Mouse (Mus musculus): ENCODE results near the gene Pmp22. TPM values are rescaled to one million over a fixed set of nuclear protein-coding genes. Genes with fewer than 3 reads are reported as not detected.

The Pmp22 gene
- polyA plus RNA-seq, 2 experiments: 4.2 to 12.4 TPM

DNA sequence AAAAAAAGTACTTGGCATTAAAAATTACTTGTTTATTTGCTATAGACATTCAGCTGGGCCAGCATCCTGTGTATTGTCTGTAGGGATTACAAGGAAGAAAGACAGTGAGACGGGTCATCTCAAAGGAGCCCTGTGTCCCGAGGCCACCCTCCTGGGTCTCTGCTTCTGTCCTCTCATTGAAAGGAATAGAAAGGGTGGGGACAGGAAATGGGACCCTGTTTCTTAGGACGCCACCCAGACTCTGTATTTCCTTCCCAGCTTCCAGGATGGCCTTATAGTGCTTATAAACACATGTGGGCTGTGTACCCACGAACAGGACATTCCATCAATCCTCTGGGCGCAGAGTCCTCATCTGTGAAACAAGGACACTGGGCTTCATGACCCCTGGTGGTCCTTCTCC, 36.5 kb upstream of the Pmp22 start:
- no peak overlapping the region for H3K4me3 ChIP-seq (ENCODE audit: insufficient read depth in 1 of 2, low read depth in 2 of 2, low read length in 2 of 2)
- 34% methylated on average over 5 of the region's 5 CpGs for WGBS (ENCODE audit: insufficient replicate concordance)
- no peak for TF ChIP-seq EP300 (IDR thresholded peaks at IDR 0.05; ENCODE audit: low read depth)
- no peak for TF ChIP-seq CTCF (IDR thresholded peaks at IDR 0.05; ENCODE audit: low read depth)
- DNase-seq (ENCODE audit: low read depth in 3 of 3, low spot score in 3 of 3): no peak
- no peak for ATAC-seq (ENCODE audit: insufficient read depth)
- H3K9me3 ChIP-seq (ENCODE audit: control insufficient read depth, low read length): no peaks in the 10 kb centered on the region
- no peak overlapping the region for H3K4me2 ChIP-seq (ENCODE audit: low read depth)
- H3K4me1 ChIP-seq (replicated peaks; ENCODE audit: control insufficient read depth in 2 of 2, insufficient read depth in 2 of 2, low read length in 1 of 2): no peaks in the 10 kb centered on the region
- no peak overlapping the region for H3K9ac ChIP-seq (replicated peaks)
- no peak overlapping the region for H3K27ac ChIP-seq
- no peaks in the 10 kb centered on the region for H3K27me3 ChIP-seq (ENCODE audit: control insufficient read depth, insufficient read depth, low read length)
- H3K36me3 ChIP-seq (replicated peaks; ENCODE audit: control insufficient read depth, insufficient read depth, low read depth): no peaks in the 10 kb centered on the region

DNA sequence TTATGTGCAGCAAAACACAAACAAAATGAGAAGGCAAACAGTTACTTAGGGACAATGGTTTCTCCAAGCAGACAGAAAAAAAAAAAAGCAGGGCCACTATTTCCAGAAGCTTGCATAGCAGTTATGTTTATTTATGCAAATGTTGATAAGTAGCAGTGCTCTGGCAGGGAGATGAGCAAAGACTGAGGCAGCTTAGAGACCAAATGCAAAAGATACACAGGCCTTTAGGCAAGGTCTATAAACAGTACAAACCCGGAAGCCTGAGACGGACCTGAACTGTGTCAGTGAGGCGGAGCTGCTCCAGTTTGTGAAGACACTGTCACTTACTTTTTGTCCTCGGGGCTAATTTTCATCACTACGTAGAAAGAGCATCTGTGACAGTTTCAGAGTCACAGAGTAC, 35.2 kb upstream of the Pmp22 start:
- no peak overlapping the region for H3K9ac ChIP-seq (replicated peaks)
- H3K4me1 ChIP-seq (replicated peaks; ENCODE audit: control insufficient read depth in 2 of 2, insufficient read depth in 2 of 2, low read length in 1 of 2): no peaks in the 10 kb centered on the region
- WGBS (ENCODE audit: insufficient replicate concordance): 57% methylated on average over 5 of the region's 5 CpGs
- no peak overlapping the region for H3K27ac ChIP-seq
- no peaks in the 10 kb centered on the region for H3K27me3 ChIP-seq (ENCODE audit: control insufficient read depth, insufficient read depth, low read length)
- H3K4me2 ChIP-seq (ENCODE audit: low read depth): no peak overlapping the region
- H3K9me3 ChIP-seq (ENCODE audit: control insufficient read depth, low read length): no peaks in the 10 kb centered on the region
- no peak for DNase-seq (ENCODE audit: low read depth in 3 of 3, low spot score in 3 of 3)
- TF ChIP-seq EP300 (IDR thresholded peaks at IDR 0.05; ENCODE audit: low read depth) (no peak), CTCF (IDR thresholded peaks at IDR 0.05; ENCODE audit: low read depth) (no peak)
- H3K36me3 ChIP-seq (replicated peaks; ENCODE audit: control insufficient read depth, insufficient read depth, low read depth): no peaks in the 10 kb centered on the region
- H3K4me3 ChIP-seq (ENCODE audit: insufficient read depth in 1 of 2, low read depth in 2 of 2, low read length in 2 of 2): no peak overlapping the region
- no peak for ATAC-seq (ENCODE audit: insufficient read depth)

- no peak for DNase-seq (ENCODE audit: low read depth in 3 of 3, low spot score in 3 of 3)
- Histone ChIP-seq H3K27ac (no peak overlapping the region), H3K9ac (replicated peaks) (no peak overlapping the region), H3K9me3 (ENCODE audit: control insufficient read depth, low read length) (no peaks in the 10 kb centered on the region), H3K36me3 (replicated peaks; ENCODE audit: control insufficient read depth, insufficient read depth, low read depth) (no peaks in the 10 kb centered on the region), H3K4me1 (replicated peaks; ENCODE audit: control insufficient read depth in 2 of 2, insufficient read depth in 2 of 2, low read length in 1 of 2) (no peaks in the 10 kb centered on the region), H3K27me3 (ENCODE audit: control insufficient read depth, insufficient read depth, low read length) (no peaks in the 10 kb centered on the region), H3K4me2 (ENCODE audit: low read depth) (no peak overlapping the region), H3K4me3 (ENCODE audit: insufficient read depth in 1 of 2, low read depth in 2 of 2, low read length in 2 of 2) (no peak overlapping the region)
- ATAC-seq (ENCODE audit: insufficient read depth): no peak
- no peak for TF ChIP-seq CTCF (IDR thresholded peaks at IDR 0.05; ENCODE audit: low read depth)
- TF ChIP-seq EP300 (IDR thresholded peaks at IDR 0.05; ENCODE audit: low read depth): no peak
- WGBS (ENCODE audit: insufficient replicate concordance): 61% methylated on average over 8 of the region's 8 CpGs
Measured at GRCm38 (mm10) chr11:63094496-63094895, 34.3 kb upstream of the Pmp22 start.

GRCm38 (mm10) chr11:63098016-63098415, 30.8 kb upstream of the Pmp22 start:
- no peak for TF ChIP-seq EP300 (IDR thresholded peaks at IDR 0.05; ENCODE audit: low read depth)
- TF ChIP-seq CTCF (IDR thresholded peaks at IDR 0.05; ENCODE audit: low read depth): no peak
- Histone ChIP-seq H3K9ac (replicated peaks) (no peak overlapping the region), H3K27ac (no peak overlapping the region), H3K9me3 (ENCODE audit: control insufficient read depth, low read length) (no peaks in the 10 kb centered on the region), H3K27me3 (ENCODE audit: control insufficient read depth, insufficient read depth, low read length) (no peaks in the 10 kb centered on the region), H3K4me3 (ENCODE audit: insufficient read depth in 1 of 2, low read depth in 2 of 2, low read length in 2 of 2) (no peak overlapping the region), H3K36me3 (replicated peaks; ENCODE audit: control insufficient read depth, insufficient read depth, low read depth) (no peaks in the 10 kb centered on the region), H3K4me2 (ENCODE audit: low read depth) (no peak overlapping the region), H3K4me1 (replicated peaks; ENCODE audit: control insufficient read depth in 2 of 2, insufficient read depth in 2 of 2, low read length in 1 of 2) (no peaks in the 10 kb centered on the region)
- 43% methylated on average over 3 of the region's 3 CpGs for WGBS (ENCODE audit: insufficient replicate concordance)
- ATAC-seq (ENCODE audit: insufficient read depth) (no peak), DNase-seq (ENCODE audit: low read depth in 3 of 3, low spot score in 3 of 3) (no peak)

GRCm38 (mm10) chr11:63099390-63099789, 29.4 kb upstream of the Pmp22 start:
- WGBS (ENCODE audit: insufficient replicate concordance): 41% methylated on average over 3 of the region's 3 CpGs
- no peak for ATAC-seq (ENCODE audit: insufficient read depth)
- H3K36me3 ChIP-seq (replicated peaks; ENCODE audit: control insufficient read depth, insufficient read depth, low read depth): no peaks in the 10 kb centered on the region
- no peak overlapping the region for H3K4me2 ChIP-seq (ENCODE audit: low read depth)
- H3K9me3 ChIP-seq (ENCODE audit: control insufficient read depth, low read length): no peaks in the 10 kb centered on the region
- TF ChIP-seq EP300 (IDR thresholded peaks at IDR 0.05; ENCODE audit: low read depth): no peak
- no peak for TF ChIP-seq CTCF (IDR thresholded peaks at IDR 0.05; ENCODE audit: low read depth)
- no peaks in the 10 kb centered on the region for H3K27me3 ChIP-seq (ENCODE audit: control insufficient read depth, insufficient read depth, low read length)
- no peak overlapping the region for H3K27ac ChIP-seq
- no peaks in the 10 kb centered on the region for H3K4me1 ChIP-seq (replicated peaks; ENCODE audit: control insufficient read depth in 2 of 2, insufficient read depth in 2 of 2, low read length in 1 of 2)
- no peak overlapping the region for H3K9ac ChIP-seq (replicated peaks)
- no peak overlapping the region for H3K4me3 ChIP-seq (ENCODE audit: insufficient read depth in 1 of 2, low read depth in 2 of 2, low read length in 2 of 2)
- DNase-seq (ENCODE audit: low read depth in 3 of 3, low spot score in 3 of 3): no peak

Measured in liver, embryonic 14.5 days (tissue).